Mouse (Mus musculus) kidney, embryonic 15.5 days (tissue): ENCODE data around the gene 1700017D01Rik. TPM values are rescaled to one million over a fixed set of nuclear protein-coding genes. Genes with fewer than 3 reads are reported as not detected.
"Not testable (repeated sequence)": the region's sequence is repeated elsewhere in the genome, so short reads cannot be mapped to it uniquely, and the experiment has no call there.

Experiments used
- ATAC-seq: fragments of 200-750 bp; cut with Nextera tagmentation; replicated peaks from 2 replicates; pipeline ENCODE4 v1.8.0; 2017; ENCODE audit warnings: moderate TSS enrichment; ENCODE audit not compliant: low FRiP score
- H3K27ac ChIP-seq: fragments of 300-500 bp; sonication (generic); 2 replicates; pipeline ENCODE4 v1.5.1; 2015; ENCODE audit warnings: mild to moderate bottlenecking, inconsistent platforms
- H3K27me3 ChIP-seq: fragments of 300-500 bp; sonication (generic); 2 replicates; pipeline ENCODE4 v1.6.1; 2015; ENCODE audit warnings: inconsistent platforms
- H3K36me3 ChIP-seq: fragments of 300-500 bp; sonication (generic); 2 replicates; pipeline ENCODE4 v1.6.1; 2015; ENCODE audit warnings: inconsistent platforms
- H3K4me1 ChIP-seq: fragments of 300-500 bp; sonication (generic); 2 replicates; pipeline ENCODE4 v1.6.1; 2015; ENCODE audit warnings: inconsistent platforms
- H3K4me2 ChIP-seq: fragments of 300-500 bp; sonication (generic); 2 replicates; pipeline ENCODE4 v1.6.1; 2015; ENCODE audit warnings: moderate library complexity, mild to moderate bottlenecking, inconsistent platforms
- H3K4me3 ChIP-seq: fragments of 300-500 bp; sonication (generic); replicated peaks from 2 replicates; pipeline ENCODE4 v1.5.1; 2015; ENCODE audit warnings: mild to moderate bottlenecking, inconsistent platforms
- H3K9ac ChIP-seq: fragments of 300-500 bp; sonication (generic); 2 replicates; pipeline ENCODE4 v1.6.1; 2015; ENCODE audit warnings: mild to moderate bottlenecking, inconsistent platforms
- H3K9me3 ChIP-seq: fragments of 300-500 bp; sonication (generic); replicated peaks from 2 replicates; pipeline ENCODE4 v1.6.1; 2016; ENCODE audit warnings: inconsistent platforms
- WGBS: fragments of 180-500 bp; shearing (Covaris S2); methylation state at CpG from one replicate; pipeline ENCODE4 v1.1.7; 2015; ENCODE audit warnings: mixed read lengths; 5-methylcytosine and 5-hydroxymethylcytosine counted together
- polyA plus RNA-seq: library from polyadenylated mRNA; unstranded; fragments of >200 nt; fragmentation: Nextera tagmentation; extraction: Ambion mirVana; gene quantifications from 2 replicates; pipeline ENCODE4 v1.2.1, GENCODE M21; 2015

Gene 1700017D01Rik
- polyA plus RNA-seq, 1 experiment from 2014 or later, result not detected

GRCm38 (mm10) chr19:11080934-11081333 is 49.7 kb downstream of the 1700017D01Rik start, which contains the start of gene Ms4a8a:
Gene Ms4a8a (minus strand): TSS chr19:11081102.
- Histone ChIP-seq H3K4me3 (no peak within 1 kb of the TSS), H3K9ac (no peak within 1 kb of the TSS), H3K36me3 (no peaks in the 10 kb centered on the region), H3K4me2 (no peak within 1 kb of the TSS), H3K4me1 (no peaks in the 10 kb centered on the region), H3K27ac (no peak within 1 kb of the TSS), H3K27me3 (no peaks in the 10 kb centered on the region), H3K9me3 (no peaks in the 10 kb centered on the region)
- no peak for ATAC-seq
- 75% methylated on average over 4 of the region's 4 CpGs for WGBS

GRCm38 (mm10) chr19:11070364-11070763 is 60.3 kb downstream of the 1700017D01Rik start:
- H3K4me2 ChIP-seq, result no peak overlapping the region
- no peaks in the 10 kb centered on the region for H3K36me3 ChIP-seq
- no peak overlapping the region for H3K27ac ChIP-seq
- no peak for ATAC-seq
- WGBS, result 79% methylated on average over 3 of the region's 3 CpGs
- no peaks in the 10 kb centered on the region for H3K4me1 ChIP-seq
- no peaks in the 10 kb centered on the region for H3K27me3 ChIP-seq
- no peak overlapping the region for H3K4me3 ChIP-seq
- no peaks in the 10 kb centered on the region for H3K9me3 ChIP-seq
- no peak overlapping the region for H3K9ac ChIP-seq

GRCm38 (mm10) chr19:11065202-11065875 is 65.3 kb downstream of the 1700017D01Rik start:
- 80% methylated on average over 2 of the region's 2 CpGs for WGBS
- no peak for ATAC-seq
- no peaks in the 10 kb centered on the region for H3K4me1 ChIP-seq
- H3K27me3 ChIP-seq, result no peaks in the 10 kb centered on the region
- no peak overlapping the region for H3K4me2 ChIP-seq
- no peaks in the 10 kb centered on the region for H3K36me3 ChIP-seq
- no peak overlapping the region for H3K4me3 ChIP-seq
- no peak overlapping the region for H3K27ac ChIP-seq
- H3K9ac ChIP-seq, result no peak overlapping the region
- H3K9me3 ChIP-seq, result no peaks in the 10 kb centered on the region

GRCm38 (mm10) chr19:11060900-11061299 is 69.8 kb downstream of the 1700017D01Rik start:
- Histone ChIP-seq H3K27me3 (no peaks in the 10 kb centered on the region), H3K9ac (no peak overlapping the region), H3K9me3 (no peaks in the 10 kb centered on the region), H3K36me3 (no peaks in the 10 kb centered on the region), H3K4me2 (no peak overlapping the region), H3K27ac (no peak overlapping the region), H3K4me3 (no peak overlapping the region), H3K4me1 (no peaks in the 10 kb centered on the region)
- no peak for ATAC-seq
- WGBS, result 91% methylated on average over 1 of the region's 1 CpGs

GRCm38 (mm10) chr19:11059967-11060366 is 70.7 kb downstream of the 1700017D01Rik start:
- no peak for ATAC-seq
- no peak overlapping the region for H3K9ac ChIP-seq
- no peak overlapping the region for H3K4me3 ChIP-seq
- no peaks in the 10 kb centered on the region for H3K9me3 ChIP-seq
- no peaks in the 10 kb centered on the region for H3K36me3 ChIP-seq
- no peak overlapping the region for H3K27ac ChIP-seq
- H3K27me3 ChIP-seq, result no peaks in the 10 kb centered on the region
- no peak overlapping the region for H3K4me2 ChIP-seq
- H3K4me1 ChIP-seq, result no peaks in the 10 kb centered on the region

- H3K4me2 ChIP-seq, H3K27me3 ChIP-seq, H3K9me3 ChIP-seq, H3K27ac ChIP-seq, ATAC-seq, H3K9ac ChIP-seq, H3K4me3 ChIP-seq, H3K36me3 ChIP-seq, H3K4me1 ChIP-seq: not testable (repeated sequence)
- WGBS, result 90% methylated on average over 1 of the region's 1 CpGs
These were observed 75.0 kb downstream of the 1700017D01Rik start for GRCm38 (mm10) chr19:11055700-11056099.

- WGBS, result 67% methylated on average over 3 of the region's 3 CpGs
- no peak overlapping the region for H3K9ac ChIP-seq
- no peaks in the 10 kb centered on the region for H3K9me3 ChIP-seq
- no peak overlapping the region for H3K4me2 ChIP-seq
- no peak overlapping the region for H3K27ac ChIP-seq
- H3K4me3 ChIP-seq, result no peak overlapping the region
- no peaks in the 10 kb centered on the region for H3K4me1 ChIP-seq
- H3K27me3 ChIP-seq, result no peaks in the 10 kb centered on the region
- ATAC-seq, result no peak
- no peaks in the 10 kb centered on the region for H3K36me3 ChIP-seq
These were observed 77.4 kb downstream of the 1700017D01Rik start for GRCm38 (mm10) chr19:11053277-11053676.

- ATAC-seq, result no peak
- WGBS, result 56% methylated on average over 5 of the region's 5 CpGs
- H3K4me1 ChIP-seq, result no peaks in the 10 kb centered on the region
These were observed 77.8 kb downstream of the 1700017D01Rik start for GRCm38 (mm10) chr19:11052877-11053276.

GRCm38 (mm10) chr19:11050286-11050685 is 80.4 kb downstream of the 1700017D01Rik start:
- H3K9me3 ChIP-seq, result no peaks in the 10 kb centered on the region

More at GRCm38 (mm10) chr19:11052877-11053276, 77.8 kb downstream of the 1700017D01Rik start:
- no peak overlapping the region for H3K4me3 ChIP-seq
- no peak overlapping the region for H3K27ac ChIP-seq
- no peaks in the 10 kb centered on the region for H3K9me3 ChIP-seq
- H3K4me2 ChIP-seq, result no peak overlapping the region
- no peaks in the 10 kb centered on the region for H3K27me3 ChIP-seq
- H3K9ac ChIP-seq, result no peak overlapping the region
- no peaks in the 10 kb centered on the region for H3K36me3 ChIP-seq

GRCm38 (mm10) chr19:11049426-11049825 is 81.2 kb downstream of the 1700017D01Rik start:
- no peak overlapping the region for H3K4me2 ChIP-seq
- H3K9me3 ChIP-seq, result no peaks in the 10 kb centered on the region
- no peak overlapping the region for H3K27ac ChIP-seq
- no peak overlapping the region for H3K9ac ChIP-seq
- no peak overlapping the region for H3K4me3 ChIP-seq
- H3K36me3 ChIP-seq, result no peaks in the 10 kb centered on the region
- H3K27me3 ChIP-seq, result no peaks in the 10 kb centered on the region
- ATAC-seq, result no peak
- H3K4me1 ChIP-seq, result no peaks in the 10 kb centered on the region

More at GRCm38 (mm10) chr19:11050286-11050685, 80.4 kb downstream of the 1700017D01Rik start:
- 83% methylated on average over 2 of the region's 2 CpGs for WGBS
- Histone ChIP-seq H3K27ac (no peak overlapping the region), H3K27me3 (no peaks in the 10 kb centered on the region), H3K4me3 (no peak overlapping the region), H3K4me1 (no peaks in the 10 kb centered on the region), H3K36me3 (no peaks in the 10 kb centered on the region), H3K9ac (no peak overlapping the region), H3K4me2 (no peak overlapping the region)
- no peak for ATAC-seq

GRCm38 (mm10) chr19:11048503-11048902 is 82.2 kb downstream of the 1700017D01Rik start:
- no peaks in the 10 kb centered on the region for H3K27me3 ChIP-seq
- ATAC-seq, result no peak
- H3K4me3 ChIP-seq, result no peak overlapping the region
- no peaks in the 10 kb centered on the region for H3K9me3 ChIP-seq
- H3K4me1 ChIP-seq, result no peaks in the 10 kb centered on the region
- no peaks in the 10 kb centered on the region for H3K36me3 ChIP-seq
- H3K9ac ChIP-seq, result no peak overlapping the region
- WGBS, result 86% methylated on average over 1 of the region's 1 CpGs
- H3K27ac ChIP-seq, result no peak overlapping the region
- H3K4me2 ChIP-seq, result no peak overlapping the region

- H3K27ac ChIP-seq, result no peak overlapping the region
- no peaks in the 10 kb centered on the region for H3K36me3 ChIP-seq
- WGBS, result 72% methylated on average over 6 of the region's 6 CpGs
- H3K9ac ChIP-seq, result no peak overlapping the region
- no peak for ATAC-seq
- H3K4me3 ChIP-seq, result no peak overlapping the region
- no peaks in the 10 kb centered on the region for H3K9me3 ChIP-seq
- no peak overlapping the region for H3K4me2 ChIP-seq
- H3K27me3 ChIP-seq, result no peaks in the 10 kb centered on the region
- H3K4me1 ChIP-seq, result no peaks in the 10 kb centered on the region
These were observed 82.7 kb downstream of the 1700017D01Rik start for GRCm38 (mm10) chr19:11048009-11048408.
